Comparison of ENCODE assay signal across 24 mouse cellular contexts in genomic region chr4:63684412-63685252, GRCm38 (mm10). TPM values are rescaled to one million over a fixed set of nuclear protein-coding genes. Genes with fewer than 3 reads are reported as not detected.
"Had no signal": no experiment of that assay in that cellular context is flagged by ENCODE, and none has a peak within 500 bp of the region (broad histone marks: within the 10 kb centered on the region; RNA-seq: fewer than 3 reads in every experiment).

No protein-coding gene starts in this region.

- H3K9me3 ChIP-seq: limb, embryonic 15.5 days; liver, embryonic 12.5 days; midbrain, embryonic 13.5 days; neural tube, embryonic 15.5 days had no signal

- DNase-seq: kidney, adult 8-10 months; kidney, postnatal 14 days; layer of hippocampus, adult 9-11 months; layer of hippocampus, postnatal 36 days; right cerebral cortex, adult 18-20 months; right cerebral cortex, postnatal 25 days; spleen, adult 18-20 months; thymus, adult 18-20 months; thymus, postnatal 14 days had no signal

- H3K9ac ChIP-seq: limb, embryonic 15.5 days; liver, embryonic 12.5 days; midbrain, embryonic 13.5 days; neural tube, embryonic 15.5 days had no signal

- ATAC-seq: inflammation-experienced regulatory T-cells, adult 6 months; liver, embryonic 12.5 days; midbrain, embryonic 13.5 days had no signal

- H3K4me1 ChIP-seq: limb, embryonic 15.5 days; liver, embryonic 12.5 days; midbrain, embryonic 13.5 days; neural tube, embryonic 15.5 days had no signal

- H3K4me2 ChIP-seq: limb, embryonic 15.5 days; liver, embryonic 12.5 days; midbrain, embryonic 13.5 days; neural tube, embryonic 15.5 days had no signal

- H3K36me3 ChIP-seq: limb, embryonic 15.5 days; liver, embryonic 12.5 days; midbrain, embryonic 13.5 days; neural tube, embryonic 15.5 days had no signal

- H3K27me3 ChIP-seq: limb, embryonic 15.5 days; liver, embryonic 12.5 days; midbrain, embryonic 13.5 days; neural tube, embryonic 15.5 days had no signal

- H3K27ac ChIP-seq: limb, embryonic 15.5 days; liver, embryonic 12.5 days; midbrain, embryonic 13.5 days; neural tube, embryonic 15.5 days had no signal

- H3K4me3 ChIP-seq: limb, embryonic 15.5 days; liver, embryonic 12.5 days; midbrain, embryonic 13.5 days; myocyte; neural tube, embryonic 15.5 days had no signal

RNA-seq across cellular contexts. Expression of gene Gm11214, which starts 21.5 kb away (rescaled TPM):
- total RNA-seq: layer of hippocampus, adult 18-20 months; layer of hippocampus, postnatal 36 days; left cerebral cortex, adult 8-10 months; left cerebral cortex, postnatal 25 days; megakaryocyte-erythroid progenitor cell, adult 5-6 weeks had no signal
- polyA plus RNA-seq: hindbrain, embryonic 16.5 days; inflammation-experienced regulatory T-cells, adult 6 months; limb, embryonic 11.5 days; limb, embryonic 15.5 days; liver, embryonic 12.5 days; liver, embryonic 16.5 days; midbrain, embryonic 13.5 days; myocyte; neural tube, embryonic 11.5 days; neural tube, embryonic 15.5 days; stomach, embryonic 14.5 days had no signal
